Mouse (Mus musculus) c-Kit-positive CD71-negative TER-119-negative erythroid progenitor cells, embryonic 14.5 days (primary cell): ENCODE results near the gene Stk11ip.

ENCODE experiments used
- DNase-seq: peaks from one replicate; pipeline ENCODE4 v3.0.0-alpha.2; 2013; ENCODE audit warnings: low read depth

Stk11ip gene

DNA sequence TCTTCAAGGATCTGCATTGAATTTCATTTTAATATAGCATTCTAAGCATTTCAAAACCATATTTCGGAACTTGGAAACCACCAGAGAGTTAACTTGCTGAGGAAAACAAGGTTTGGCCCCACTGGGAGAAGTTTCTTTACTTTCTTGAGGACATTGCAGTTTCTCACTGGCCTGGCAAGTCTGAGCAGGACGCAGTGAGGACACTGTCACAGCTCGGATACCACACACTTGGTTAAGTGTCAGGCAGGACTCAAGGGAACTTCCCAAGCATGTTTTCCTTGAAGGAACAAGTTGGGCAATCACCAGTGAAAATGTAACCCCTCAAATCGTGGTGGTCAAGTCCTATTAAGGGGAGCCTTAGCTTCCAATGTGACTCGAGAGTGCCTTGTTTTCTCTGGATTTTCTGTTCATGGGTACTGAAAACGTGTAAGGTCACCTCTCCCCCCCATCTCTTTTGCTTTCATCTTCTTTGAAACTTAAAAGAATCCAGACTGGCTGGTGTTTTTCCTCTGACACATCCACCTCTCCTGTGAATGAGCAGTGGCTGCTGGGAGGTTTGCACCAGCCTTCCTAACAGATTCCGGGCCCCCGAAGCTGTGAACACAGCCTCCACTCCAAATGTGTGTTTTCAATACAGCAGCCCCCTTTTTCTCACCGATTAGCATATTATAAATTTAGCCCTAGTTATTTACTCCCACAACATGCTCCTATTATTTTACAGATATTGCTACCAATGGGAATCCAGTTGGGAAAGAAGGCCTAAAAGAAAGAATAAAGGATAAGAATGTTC, 16.9 kb upstream of the Stk11ip start:
- no peak for DNase-seq

DNA sequence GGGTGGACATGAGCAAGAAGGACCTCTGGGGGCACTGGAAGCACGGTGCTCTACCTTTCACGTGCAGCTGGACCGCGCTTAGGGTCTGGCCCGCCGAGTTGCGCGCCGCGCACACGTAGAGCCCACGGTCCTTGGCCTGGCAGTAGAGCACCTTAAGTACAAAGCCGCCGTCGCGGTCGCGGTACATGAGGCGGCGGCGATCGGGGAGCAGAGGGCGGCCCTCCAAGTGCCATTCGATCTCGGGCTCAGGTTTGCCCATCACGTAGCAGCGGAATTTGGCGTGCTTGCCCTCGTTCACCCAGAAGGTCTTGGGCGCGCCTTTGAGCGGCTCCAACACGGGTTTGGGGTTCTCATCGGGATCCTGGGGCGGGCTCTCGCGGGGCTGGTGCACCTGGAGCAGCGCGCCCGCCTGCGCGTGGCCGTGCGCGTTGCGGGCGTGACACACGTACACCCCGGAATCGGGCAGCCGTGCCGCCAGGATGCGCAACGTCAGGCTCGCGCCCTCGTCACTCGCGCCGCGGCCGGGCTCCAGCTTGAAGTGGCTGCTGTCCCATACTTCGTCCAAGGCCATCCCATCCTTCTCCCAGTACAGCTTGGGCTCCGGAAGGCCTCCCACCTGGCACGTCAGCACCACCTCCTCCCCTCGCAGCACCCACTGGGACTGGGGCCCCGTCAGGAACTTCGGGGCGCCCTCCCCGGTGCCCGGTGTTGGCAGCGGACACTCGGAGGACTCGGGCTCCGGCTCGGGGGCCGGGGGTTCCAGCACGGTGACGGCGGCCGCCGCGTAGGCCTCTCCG, 16.0 kb upstream of the Stk11ip start:
- DNase-seq, result no peak

DNA sequence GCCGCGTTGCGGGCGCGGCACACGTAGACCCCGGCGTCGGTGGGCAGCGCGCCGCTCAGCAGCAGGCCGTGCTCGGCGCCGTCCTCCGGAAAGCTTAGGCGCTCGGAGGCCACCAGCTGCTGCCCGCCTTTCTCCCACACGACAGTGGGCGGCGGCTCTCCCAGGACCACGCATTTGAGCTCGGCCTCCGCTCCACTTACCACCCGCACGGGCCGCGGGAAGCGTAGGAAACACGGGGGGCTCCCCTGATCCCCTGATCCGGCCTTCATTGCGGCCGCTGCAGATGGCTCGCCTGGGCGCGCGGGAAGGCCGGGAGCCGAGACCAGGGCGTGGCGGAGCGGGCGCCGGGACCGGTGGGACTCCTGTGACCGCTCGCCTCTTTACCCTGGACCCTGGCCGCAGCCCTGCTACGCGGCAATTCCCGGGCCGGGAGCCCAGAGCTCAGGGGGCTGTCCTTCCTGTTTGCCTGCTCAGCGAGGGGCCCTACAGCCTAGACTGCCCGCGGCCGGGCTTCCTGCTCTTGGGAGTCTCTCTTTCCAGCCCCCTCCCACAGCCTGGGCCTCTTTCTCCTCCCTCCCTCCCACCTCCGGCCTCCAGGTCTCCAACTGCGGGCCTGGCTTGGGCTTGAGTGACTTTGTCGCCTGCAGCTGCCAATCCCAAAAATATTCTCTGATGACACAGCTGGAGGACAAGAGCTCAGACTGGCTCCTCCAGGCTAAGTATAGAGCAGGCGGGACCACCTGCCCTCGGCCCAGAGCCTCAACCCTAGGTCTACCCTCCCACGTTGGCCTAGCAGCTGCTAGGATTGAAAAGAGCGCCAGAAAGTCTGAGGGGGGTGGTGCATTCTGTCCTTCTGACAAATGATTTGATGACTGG, 15.1 kb upstream of the Stk11ip start, which contains the start of gene Obsl1:
Gene Obsl1, minus strand, starts transcription at position 497 of the 876 bp plus-strand sequence.
- no peak for DNase-seq

DNA sequence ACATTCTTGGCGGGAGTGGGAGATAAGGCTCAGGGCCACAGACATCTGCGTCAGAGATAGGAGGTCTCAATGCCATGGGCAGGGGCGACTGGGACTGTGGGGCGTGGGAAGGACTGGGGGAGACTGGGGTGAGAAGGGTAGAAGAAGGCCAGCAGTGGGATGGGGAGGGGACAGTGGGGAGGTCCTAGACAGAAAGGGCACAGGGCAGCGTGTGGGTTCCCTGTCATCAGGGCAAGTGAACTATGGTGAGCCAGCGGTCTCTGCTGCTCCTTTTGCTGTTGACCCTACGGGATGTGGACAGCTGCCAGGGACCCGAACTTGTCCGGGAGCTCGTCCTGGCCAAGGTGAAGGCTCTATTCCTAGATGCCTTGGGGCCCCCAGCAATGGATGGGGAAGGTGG, 14.3 kb upstream of the Stk11ip start, which contains the start of gene Inha:
Gene Inha, plus strand, starts transcription at position 72 of the 400 bp plus-strand sequence.
- DNase-seq, result no peak

DNA sequence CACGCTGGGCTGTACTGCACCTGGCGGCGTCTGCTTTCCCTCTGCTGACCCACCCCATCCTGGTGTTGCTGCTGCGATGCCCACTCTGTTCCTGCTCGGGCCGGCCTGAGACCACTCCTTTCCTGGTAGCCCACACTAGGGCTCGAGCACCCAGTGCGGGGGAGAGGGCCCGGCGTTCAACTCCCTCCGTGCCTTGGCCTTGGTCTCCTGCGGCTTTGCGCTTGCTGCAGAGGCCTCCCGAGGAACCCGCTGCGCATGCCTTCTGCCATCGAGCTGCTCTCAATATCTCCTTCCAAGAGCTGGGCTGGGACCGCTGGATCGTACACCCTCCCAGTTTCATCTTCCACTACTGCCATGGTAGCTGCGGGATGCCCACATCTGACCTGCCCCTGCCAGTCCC, 11.7 kb upstream of the Stk11ip start:
- DNase-seq, result no peak

DNA sequence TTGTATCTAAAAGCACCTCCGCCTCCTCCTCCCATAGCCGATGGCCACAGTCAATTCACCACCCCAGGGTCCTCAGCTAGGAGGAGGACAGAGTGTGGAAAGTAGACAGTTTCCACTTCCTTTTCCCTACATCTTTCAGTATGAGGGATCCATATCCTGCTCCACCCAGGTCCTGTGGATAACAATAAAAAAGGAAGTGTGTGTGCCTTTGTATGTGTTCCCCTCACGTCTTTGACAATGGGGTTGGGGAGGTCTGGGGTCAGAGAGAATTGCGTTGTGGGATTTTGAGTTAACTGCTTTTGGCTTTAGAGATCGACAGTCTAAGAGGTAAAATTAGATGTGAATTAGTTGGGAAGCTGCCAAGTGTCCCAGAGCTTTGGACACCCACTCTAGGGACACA, 11.2 kb upstream of the Stk11ip start:
- DNase-seq, result no peak

DNA sequence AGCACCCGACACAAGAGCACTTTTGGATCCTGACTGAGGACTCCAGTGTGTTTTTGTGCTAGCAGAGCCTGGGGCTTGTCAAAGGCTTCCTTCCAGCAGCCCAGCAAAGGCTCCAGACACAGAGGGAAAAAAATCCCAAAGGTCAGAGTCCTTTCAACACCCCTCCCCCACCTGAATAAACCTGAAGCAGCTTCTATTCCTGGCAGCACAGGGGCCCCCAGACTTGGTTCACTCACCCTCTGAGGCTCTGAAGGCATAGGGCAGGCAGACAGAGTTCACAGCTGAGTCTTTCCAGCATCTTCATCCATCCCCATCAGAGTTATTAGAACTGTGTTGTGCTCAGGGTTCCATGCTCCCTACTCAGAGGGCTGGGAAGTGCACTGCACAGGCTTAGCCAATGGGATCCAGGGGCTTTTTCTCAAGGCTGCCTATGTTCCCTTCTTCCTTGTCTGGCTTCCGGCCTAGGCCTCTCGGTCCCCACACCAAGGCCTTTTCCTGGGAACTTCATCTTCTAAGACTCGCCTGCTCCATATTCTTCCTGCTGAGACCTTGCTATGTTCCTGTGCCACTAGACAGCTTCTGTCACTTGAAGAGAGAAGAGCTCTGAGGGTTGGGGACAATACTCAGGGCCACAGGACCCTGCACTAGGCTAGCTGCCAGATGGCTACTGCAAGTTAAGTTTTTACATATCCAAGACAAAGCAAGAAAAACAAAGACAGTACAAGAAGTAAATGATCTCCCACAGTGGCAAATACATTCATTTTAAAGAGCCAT, 9.7 kb upstream of the Stk11ip start:
- DNase-seq, result no peak

DNA sequence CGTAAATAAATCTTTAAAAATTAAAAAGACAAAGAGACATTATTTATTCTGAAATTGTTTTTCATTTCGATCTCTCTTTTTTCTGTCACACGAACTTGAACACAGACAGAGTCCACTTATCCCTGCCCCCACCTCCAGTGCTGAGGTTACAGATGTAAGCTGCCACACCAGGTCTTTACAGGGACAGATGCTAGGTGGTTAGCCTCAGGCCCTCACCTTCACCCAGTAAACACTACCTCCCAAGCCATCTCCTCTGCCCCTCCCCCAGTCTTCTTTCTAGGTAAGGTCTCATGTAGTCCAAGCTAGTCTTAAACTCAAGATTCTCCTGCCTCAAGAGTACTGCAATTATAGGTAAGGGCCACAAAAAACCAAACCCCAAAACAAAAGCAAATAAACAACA, 8.8 kb upstream of the Stk11ip start:
- no peak for DNase-seq

DNA sequence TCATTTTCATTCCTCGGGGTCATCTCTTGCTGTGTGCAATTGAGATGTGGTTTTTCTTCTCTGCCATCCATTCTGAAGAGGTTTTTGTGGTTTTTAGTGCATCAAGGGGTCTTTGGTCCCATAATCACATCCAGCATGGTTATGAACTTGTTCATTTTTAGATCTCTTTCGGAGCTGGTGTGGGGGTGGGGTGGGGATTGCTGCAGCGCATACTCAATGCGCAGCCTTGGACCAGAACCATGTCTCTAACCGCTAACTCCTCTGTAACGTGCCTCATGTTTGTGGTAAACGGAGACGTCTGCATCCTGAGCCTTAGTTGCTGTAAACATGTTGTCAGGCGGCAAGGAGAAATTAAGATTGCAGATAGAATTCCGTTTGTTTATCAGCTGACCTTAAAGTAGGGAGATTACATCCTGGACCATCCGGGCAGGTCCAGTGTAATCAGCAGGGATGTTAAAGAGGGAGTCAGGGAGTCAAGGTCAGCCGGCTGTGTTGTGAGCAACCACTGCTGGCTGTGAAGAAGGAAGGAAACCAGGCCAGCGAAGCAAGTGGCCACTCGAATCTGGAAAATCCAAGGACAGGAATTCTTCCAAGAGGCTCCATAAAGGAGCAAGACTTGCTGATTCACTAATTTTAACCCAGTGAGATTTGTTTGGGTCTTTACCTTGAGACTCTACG, 4.5 kb upstream of the Stk11ip start:
- DNase-seq, result no peak

DNA sequence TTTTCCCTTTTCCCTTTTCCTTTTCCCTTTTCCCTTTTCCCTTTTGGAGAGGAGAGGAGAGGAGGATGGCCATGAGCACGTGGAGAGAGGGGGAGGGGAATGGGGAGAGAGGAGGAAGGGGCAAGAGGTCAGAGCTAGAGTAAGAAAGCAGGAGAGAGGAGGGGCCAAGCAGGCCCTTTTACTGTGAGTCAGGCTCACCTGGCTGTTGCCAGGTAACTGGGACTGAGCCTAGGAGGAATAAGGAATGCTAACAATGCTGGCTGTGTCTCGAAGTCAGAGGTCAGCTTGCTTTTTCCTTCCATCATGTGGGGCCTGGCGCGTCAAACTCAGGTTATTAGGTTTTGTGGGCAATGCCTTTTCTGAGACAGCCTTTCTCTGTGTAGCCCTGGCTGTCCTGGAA, 3.3 kb upstream of the Stk11ip start:
- DNase-seq, result no peak

DNA sequence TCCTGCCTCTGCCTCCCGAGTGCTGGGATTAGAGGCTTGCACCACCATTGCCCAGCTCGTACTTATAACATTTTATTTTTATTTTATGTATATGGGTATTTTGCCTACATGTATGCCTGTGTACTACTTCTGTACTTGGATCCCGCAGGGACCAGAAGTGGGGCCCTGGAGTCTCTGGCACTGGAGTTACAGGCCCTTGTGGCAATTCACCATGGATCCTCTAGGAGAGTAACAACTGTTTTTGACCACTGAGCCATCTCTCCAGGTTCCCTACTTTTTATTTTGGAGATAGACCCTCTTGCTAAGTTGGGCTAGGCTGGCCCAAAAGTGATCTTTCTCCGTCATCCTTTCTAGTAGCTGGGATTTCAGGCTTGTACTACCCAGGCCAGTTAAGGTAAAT, 2.9 kb upstream of the Stk11ip start:
- no peak for DNase-seq

DNA sequence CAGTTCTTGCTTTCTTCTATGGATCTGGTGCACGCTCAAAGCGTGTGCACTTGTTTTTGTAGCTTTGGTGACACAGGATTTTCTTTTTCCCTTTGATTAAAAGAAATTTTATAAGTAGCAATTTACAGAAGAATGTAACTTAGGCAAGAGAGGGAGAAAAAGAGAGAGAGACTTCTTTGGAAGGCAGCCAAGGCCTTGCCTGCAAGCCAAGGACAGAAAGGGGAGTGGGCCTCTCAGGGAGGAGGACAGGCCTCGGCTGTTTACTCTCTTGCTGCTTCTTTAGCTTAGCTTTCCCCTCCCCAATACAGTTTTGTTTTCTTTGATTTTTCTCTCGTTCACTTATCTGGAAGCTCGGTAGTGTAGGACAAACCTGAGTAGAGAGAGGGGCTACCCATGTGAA, 1.8 kb upstream of the Stk11ip start:
- DNase-seq, result no peak

DNA sequence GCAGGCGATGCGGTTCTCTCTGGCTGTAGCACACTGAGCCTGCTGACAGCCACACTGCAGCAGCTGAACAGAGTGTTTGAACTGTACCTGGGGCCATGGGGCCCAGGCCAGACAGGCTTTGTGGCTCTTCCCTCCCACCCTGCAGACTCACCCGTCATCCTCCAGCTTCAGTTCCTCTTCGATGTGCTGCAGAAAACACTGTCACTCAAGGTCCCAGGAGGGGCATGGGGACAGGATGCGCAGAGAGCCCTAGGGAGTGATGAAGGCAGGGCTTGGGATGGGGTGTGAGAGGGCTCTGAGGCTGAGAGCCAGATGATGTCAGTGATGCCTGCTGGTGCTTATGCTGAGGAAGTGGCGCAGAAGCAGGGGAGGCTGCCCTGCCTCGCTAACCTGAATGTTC, 3.4 kb downstream of the Stk11ip start:
- DNase-seq, result no peak

DNA sequence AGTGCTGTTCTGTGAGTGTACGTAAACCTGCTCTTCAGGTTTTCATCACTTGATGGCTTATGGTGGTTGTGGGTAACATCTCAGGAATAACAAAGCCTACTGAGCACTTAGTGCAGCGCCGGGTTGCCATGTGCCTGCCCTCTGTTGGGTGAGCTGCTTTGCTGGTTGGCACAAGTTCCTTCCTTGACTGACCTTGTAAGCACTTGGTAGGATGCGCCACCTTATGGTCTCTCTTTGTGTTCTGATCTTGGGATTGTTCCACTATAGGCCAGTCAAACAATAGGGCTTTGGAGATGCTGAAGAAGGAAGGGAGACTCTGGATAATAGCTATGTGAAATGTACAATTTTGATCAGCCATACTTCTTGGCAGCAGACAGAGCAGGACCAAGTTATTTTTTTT, 9.2 kb downstream of the Stk11ip start:
- DNase-seq, result no peak

DNA sequence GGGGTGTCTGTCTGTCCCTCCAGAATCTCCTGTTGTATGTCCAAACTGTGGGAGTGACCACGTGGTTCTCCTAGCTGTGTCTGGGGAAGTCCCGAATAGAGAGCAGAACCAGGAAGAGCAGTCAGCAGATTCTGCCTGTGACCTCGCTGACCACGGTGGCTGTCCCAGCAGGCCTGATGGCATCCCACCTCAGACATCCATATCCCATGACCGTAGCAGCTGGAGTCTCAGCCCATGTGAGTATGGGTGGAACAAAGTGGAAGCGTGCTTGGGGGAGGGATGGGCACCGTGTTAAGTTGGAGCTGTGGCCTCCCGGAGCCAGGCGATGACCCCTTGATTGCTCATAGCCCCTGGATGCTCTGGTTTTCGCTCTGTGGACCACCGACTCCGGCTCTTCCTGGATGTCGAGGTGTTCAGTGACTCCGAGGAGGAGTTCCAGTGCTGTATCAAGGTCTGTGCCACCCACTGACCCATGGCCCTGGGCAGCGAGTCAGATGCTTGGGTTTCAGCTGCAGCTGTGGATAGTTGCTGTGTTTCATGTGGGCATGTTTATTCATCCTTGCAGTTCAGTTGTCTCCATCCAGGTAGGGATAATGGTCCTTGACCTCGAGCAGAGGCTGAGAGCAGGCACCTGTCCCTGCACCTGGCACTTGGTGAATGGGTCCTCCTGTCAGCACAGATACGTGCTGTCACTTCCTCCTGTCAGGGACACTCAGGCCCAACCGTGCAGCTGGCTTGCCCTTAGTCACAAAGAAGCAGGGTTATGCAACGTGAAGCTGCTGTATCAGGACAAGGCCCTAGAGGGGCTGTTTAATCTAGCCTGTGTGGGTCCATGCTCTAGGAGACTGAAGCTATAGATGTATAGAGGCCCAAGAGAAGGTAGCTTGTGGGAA, 11.2 kb downstream of the Stk11ip start:
- no peak for DNase-seq

DNA sequence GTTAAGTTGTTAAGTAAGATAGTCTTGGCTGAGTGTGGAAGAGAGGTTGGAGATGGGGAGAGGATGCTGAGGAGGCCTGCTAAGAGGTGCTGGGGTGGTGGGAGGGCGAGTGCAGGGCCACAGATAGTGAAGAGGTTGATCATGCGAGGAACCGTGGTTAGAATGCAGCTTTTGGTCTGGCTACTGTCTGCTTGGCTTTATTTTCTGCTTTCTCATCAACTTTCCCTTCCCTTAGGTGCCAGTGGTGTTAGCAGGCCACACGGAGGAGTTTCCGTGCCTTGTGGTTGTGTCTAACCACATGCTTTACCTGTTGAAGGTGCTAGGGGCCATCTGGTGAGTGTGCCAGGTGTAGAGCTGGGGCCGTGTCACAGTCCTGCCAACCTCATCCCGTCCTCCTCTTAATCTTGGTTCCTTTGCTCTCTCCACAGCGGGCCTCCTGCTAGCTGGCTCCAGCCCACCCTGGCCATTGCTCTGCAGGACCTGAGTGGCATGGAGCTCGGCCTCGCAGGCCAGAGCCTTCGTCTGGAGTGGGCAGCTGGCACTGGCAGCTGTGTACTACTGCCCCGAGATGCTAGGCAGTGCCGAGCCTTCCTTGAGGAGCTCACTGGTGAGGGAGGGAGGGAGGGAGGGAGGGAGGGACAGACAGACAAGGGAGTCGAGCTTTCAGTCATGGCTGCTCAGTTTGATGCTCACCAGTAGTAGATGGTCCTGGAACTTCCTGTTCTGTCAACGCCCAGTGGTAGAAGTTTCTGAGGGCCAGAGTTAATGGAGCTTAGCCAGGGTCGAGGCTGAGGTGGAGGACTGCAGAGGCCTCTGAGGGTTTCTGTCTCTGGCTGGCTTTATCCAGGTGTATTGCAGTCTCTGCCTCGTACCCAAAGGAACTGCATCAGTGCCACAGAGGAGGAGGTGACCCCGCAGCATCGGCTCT, 12.3 kb downstream of the Stk11ip start:
- no peak for DNase-seq

DNA sequence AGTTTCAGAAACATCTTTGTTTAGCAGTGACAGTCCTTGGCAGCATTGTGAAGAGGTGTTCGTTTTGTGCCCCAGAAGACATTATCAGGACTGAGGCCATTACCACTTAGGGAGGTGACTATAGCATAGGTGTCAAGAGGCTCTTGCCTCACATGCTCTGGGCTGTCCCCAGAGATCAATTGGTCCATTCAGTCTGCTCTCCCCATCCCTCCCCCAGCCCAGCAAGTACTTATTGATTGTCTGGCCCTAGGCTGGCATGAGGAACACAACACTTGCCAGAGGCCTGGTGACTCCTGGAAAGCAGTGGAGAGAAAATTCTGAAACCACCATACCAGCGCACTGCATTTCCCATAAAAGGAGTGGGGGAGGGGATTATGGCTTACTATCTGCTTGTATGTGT, 16.3 kb downstream of the Stk11ip start:
- no peak for DNase-seq

DNA sequence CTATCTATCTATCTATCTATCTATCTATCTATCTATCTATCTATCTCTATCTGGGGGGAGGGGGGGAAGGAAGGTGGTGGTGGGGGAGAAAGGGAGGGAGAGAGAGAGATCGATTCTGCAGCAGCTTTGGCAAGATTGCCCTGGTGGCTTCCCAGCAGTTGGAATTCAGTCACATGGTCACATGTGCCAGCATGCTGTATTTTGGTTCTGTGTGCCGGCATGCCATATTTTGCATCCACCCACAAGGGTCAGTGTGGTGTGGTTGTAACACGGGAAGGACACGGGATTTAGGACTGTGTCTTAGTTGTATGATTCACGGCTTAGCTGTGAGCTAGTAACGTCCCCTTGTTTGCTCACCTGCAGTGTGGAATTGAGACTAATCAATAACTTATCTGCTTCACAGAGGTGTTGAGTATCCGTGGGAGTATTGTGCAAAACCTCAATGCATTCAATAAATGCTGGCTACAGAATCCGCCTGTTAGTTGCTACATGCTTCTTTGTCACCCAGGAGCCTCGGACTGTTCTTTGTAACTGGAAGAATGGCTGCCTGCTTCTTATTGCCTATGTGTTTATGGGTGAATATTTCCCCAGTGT, 17.4 kb downstream of the Stk11ip start:
- no peak for DNase-seq
